Mouse (Mus musculus) adrenal gland, adult 18-20 months (tissue): Measurements from ENCODE around the gene Pdgfc. TPM values are rescaled to one million over a fixed set of nuclear protein-coding genes. Genes with fewer than 3 reads are reported as not detected.

Experiments
- DNase-seq, 2 experiments: peaks; one replicate each; pipeline ENCODE4 v3.0.0; 2021 to 2022; ENCODE audit warnings: low spot score in 2 of 2
- total RNA-seq, 2 experiments: library from RNA; stranded (reverse); gene quantifications; 1 replicate in 1 of 2; 2 replicates in 1 of 2; pipeline ENCODE4 v1.2.3; 2021

Gene Pdgfc
- total RNA-seq, 2 experiments from 2014 or later, result 6.9 to 8.4 TPM

GRCm38 (mm10) chr3:81149109-81149521 lies 112.9 kb downstream of the Pdgfc start:
- no peak for DNase-seq

GRCm38 (mm10) chr3:81150228-81150627 lies 114.0 kb downstream of the Pdgfc start:
- DNase-seq, result no peak

- DNase-seq, result no peak
Observed at GRCm38 (mm10) chr3:81154420-81154819, 118.2 kb downstream of the Pdgfc start.

- no peak for DNase-seq
Observed at GRCm38 (mm10) chr3:81160457-81161165, 124.4 kb downstream of the Pdgfc start.

GRCm38 (mm10) chr3:81162129-81162528 lies 125.9 kb downstream of the Pdgfc start:
- DNase-seq, result no peak

GRCm38 (mm10) chr3:81164091-81164490 lies 127.9 kb downstream of the Pdgfc start:
- no peak for DNase-seq

- DNase-seq, result no peak
Observed at GRCm38 (mm10) chr3:81170073-81170809, 134.0 kb downstream of the Pdgfc start.

GRCm38 (mm10) chr3:81174832-81175231 lies 138.6 kb downstream of the Pdgfc start:
- DNase-seq, result no peak

GRCm38 (mm10) chr3:81181319-81182013 lies 145.2 kb downstream of the Pdgfc start:
- no peak for DNase-seq

GRCm38 (mm10) chr3:81196937-81197336 lies 160.7 kb downstream of the Pdgfc start:
- no peak for DNase-seq

- DNase-seq, result no peak
Observed at GRCm38 (mm10) chr3:81197644-81198043, 161.4 kb downstream of the Pdgfc start.

GRCm38 (mm10) chr3:81200647-81201046 lies 164.4 kb downstream of the Pdgfc start:
- DNase-seq, result no peak

GRCm38 (mm10) chr3:81205201-81205600 lies 169.0 kb downstream of the Pdgfc start:
- DNase-seq, result no peak

- no peak for DNase-seq
Observed at GRCm38 (mm10) chr3:81208246-81208645, 172.0 kb downstream of the Pdgfc start.

GRCm38 (mm10) chr3:81211147-81211546 lies 174.9 kb downstream of the Pdgfc start:
- no peak for DNase-seq

- DNase-seq, result no peak
Observed at GRCm38 (mm10) chr3:81211666-81212065, 175.4 kb downstream of the Pdgfc start.

GRCm38 (mm10) chr3:81215547-81216118 lies 179.4 kb downstream of the Pdgfc start:
- no peak for DNase-seq

- no peak for DNase-seq
Observed at GRCm38 (mm10) chr3:81221682-81222081, 185.5 kb downstream of the Pdgfc start.

- no peak for DNase-seq
Observed at GRCm38 (mm10) chr3:81228344-81228743, 192.1 kb downstream of the Pdgfc start.

GRCm38 (mm10) chr3:81242697-81243590 lies 206.7 kb downstream of the Pdgfc start:
- DNase-seq, result no peak

- no peak for DNase-seq
Observed at GRCm38 (mm10) chr3:81243591-81243990, 207.4 kb downstream of the Pdgfc start.
